Comparison of ENCODE assay signal across 8 mouse cellular contexts in genomic region chr7:28378769-28379651, GRCm38 (mm10). TPM values are rescaled to one million over a fixed set of nuclear protein-coding genes. Genes with fewer than 3 reads are reported as not detected.
DNase-seq lines count a peak whose midpoint lies in the region; ATAC-seq and TF ChIP-seq lines count a peak whose summit lies in the region.

No protein-coding gene starts in this region.

- WGBS in heart, embryonic 15.5 days: under 1% methylated on average over 53 of the region's 53 CpGs
- 1% methylated on average over 53 of the region's 53 CpGs for WGBS in liver, postnatal 0 days (ENCODE audit: insufficient replicate concordance)
- whole genome bisulfite sequencing in neural tube, embryonic 13.5 days: 1% methylated on average over 53 of the region's 53 CpGs

- H3K9me3 ChIP-seq in heart, embryonic 15.5 days (replicated peaks): no peaks in the 10 kb centered on the region
- no peaks in the 10 kb centered on the region for H3K9me3 ChIP-seq in liver, postnatal 0 days (ENCODE audit: low read length)
- no peaks in the 10 kb centered on the region for H3K9me3 ChIP-seq in neural tube, embryonic 13.5 days

- no peaks in the 10 kb centered on the region for H3K27me3 ChIP-seq in heart, embryonic 15.5 days
- H3K27me3 ChIP-seq in liver, postnatal 0 days (ENCODE audit: insufficient read depth, low read length): no peaks in the 10 kb centered on the region
- H3K27me3 ChIP-seq in neural tube, embryonic 13.5 days: peaks cover 4% of the 10 kb centered on the region; the same call in 1 of the 2 replicates

- peak overlapping the region; percentile 84 for H3K4me2 ChIP-seq in heart, embryonic 15.5 days
- peak overlapping the region; percentile 80 for H3K4me2 ChIP-seq in liver, postnatal 0 days (ENCODE audit: low read depth, low read length)
- H3K4me2 ChIP-seq in neural tube, embryonic 13.5 days: peak overlapping the region; percentile 74

- no peaks in the 10 kb centered on the region for H3K36me3 ChIP-seq in heart, embryonic 15.5 days
- H3K36me3 ChIP-seq in liver, postnatal 0 days (replicated peaks; ENCODE audit: insufficient read depth, low read length): peaks cover 14% of the 10 kb centered on the region
- no peaks in the 10 kb centered on the region for H3K36me3 ChIP-seq in neural tube, embryonic 13.5 days

- peak overlapping the region; percentile 98 for H3K27ac ChIP-seq in heart, embryonic 15.5 days
- peak overlapping the region; percentile 100 for H3K27ac ChIP-seq in liver, postnatal 0 days (ENCODE audit: low read depth)
- H3K27ac ChIP-seq in neural tube, embryonic 13.5 days (replicated peaks): peak overlapping the region; percentile 84

- TF ChIP-seq EP300 in liver, postnatal 0 days (IDR thresholded peaks at IDR 0.05; ENCODE audit: low read depth): peak; percentile 84

- peak overlapping the region; percentile 79 for H3K4me3 ChIP-seq in heart, embryonic 15.5 days
- peak overlapping the region; percentile 69 for H3K4me3 ChIP-seq in liver, postnatal 0 days (ENCODE audit: low read depth, low read length)
- peak overlapping the region; percentile 54 for H3K4me3 ChIP-seq in neural tube, embryonic 13.5 days

- TF ChIP-seq CTCF in liver, postnatal 0 days (IDR thresholded peaks at IDR 0.05; ENCODE audit: low read depth): 0 out of 2 replicates have a peak, but pooled peaks have one; percentile 11

- peak overlapping the region; percentile 86 for H3K9ac ChIP-seq in heart, embryonic 15.5 days
- H3K9ac ChIP-seq in liver, postnatal 0 days (replicated peaks): peak overlapping the region; percentile 90
- H3K9ac ChIP-seq in neural tube, embryonic 13.5 days: peak overlapping the region; percentile 82

- peak; percentile 82 for DNase-seq in c-Kit-negative CD71-positive TER-119-positive erythroid progenitor cells, embryonic 14.5 days (ENCODE audit: low read depth, low spot score)
- peak; percentile 59 for DNase-seq in fibroblast of lung, adult 2 months (ENCODE audit: low read depth)
- DNase-seq in kidney, postnatal 25 days: peak; percentile 98 to 99
- DNase-seq in liver, postnatal 0 days: peak; percentile 97
- DNase-seq in telencephalon, adult 2 months (ENCODE audit: low read depth, low spot score): peak; percentile 56

- peak; percentile 26 for ATAC-seq in CD4-positive, CD25-positive, alpha-beta regulatory T cell, adult 4 months
- ATAC-seq in heart, embryonic 15.5 days (replicated peaks; ENCODE audit: insufficient number of reproducible peaks, insufficient read depth, low FRiP score, low read depth): peak; percentile 52
- peak; percentile 44 for ATAC-seq in liver, postnatal 0 days
- peak; percentile 34; the same call in 1 of the 2 replicates for ATAC-seq in neural tube, embryonic 13.5 days (ENCODE audit: low read depth)

- peaks cover 71% of the 10 kb centered on the region for H3K4me1 ChIP-seq in heart, embryonic 15.5 days (replicated peaks)
- peaks cover 69% of the 10 kb centered on the region for H3K4me1 ChIP-seq in liver, postnatal 0 days (ENCODE audit: insufficient read depth)
- H3K4me1 ChIP-seq in neural tube, embryonic 13.5 days (replicated peaks): peaks cover 79% of the 10 kb centered on the region

RNA-seq across cellular contexts. Expression of gene Zfp36, which starts 1.0 kb away (rescaled TPM):
- 100 to 1,000 TPM; 156 to 341 TPM for polyA plus RNA-seq in CD4-positive, CD25-positive, alpha-beta regulatory T cell, adult 4 months (2017; shearing (Covaris generic))
- polyA plus RNA-seq in heart, embryonic 15.5 days (2015; fragmentation: Nextera tagmentation; extraction: Ambion mirVana): 13.6 and 14.7 TPM in 2 replicates
- polyA plus RNA-seq in liver, postnatal 0 days (2015; fragmentation: Nextera tagmentation; extraction: Ambion mirVana): 13.5 and 21.1 TPM in 2 replicates
- polyA plus RNA-seq in neural tube, embryonic 13.5 days (2015; fragmentation: Nextera tagmentation; extraction: Ambion mirVana): 4.9 and 6.5 TPM in 2 replicates

RNA-seq across cellular contexts. Expression of gene Plekhg2, which starts 6.6 kb away (rescaled TPM):
- polyA plus RNA-seq in CD4-positive, CD25-positive, alpha-beta regulatory T cell, adult 4 months (2017; shearing (Covaris generic)): 100 to 1,000 TPM in 1 of 2 experiments, 10 to 100 TPM in 1; 65.5 to 110 TPM
- 34.3 and 46.7 TPM in 2 replicates for polyA plus RNA-seq in heart, embryonic 15.5 days (2015; fragmentation: Nextera tagmentation; extraction: Ambion mirVana)
- 2.8 and 3.9 TPM in 2 replicates for polyA plus RNA-seq in liver, postnatal 0 days (2015; fragmentation: Nextera tagmentation; extraction: Ambion mirVana)
- polyA plus RNA-seq in neural tube, embryonic 13.5 days (2015; fragmentation: Nextera tagmentation; extraction: Ambion mirVana): 33.8 and 35.8 TPM in 2 replicates

RNA-seq across cellular contexts. Expression of gene Med29, which starts 13.5 kb away (rescaled TPM):
- polyA plus RNA-seq in CD4-positive, CD25-positive, alpha-beta regulatory T cell, adult 4 months (2017; shearing (Covaris generic)): 10 to 100 TPM; 25.8 to 27.5 TPM
- polyA plus RNA-seq in heart, embryonic 15.5 days (2015; fragmentation: Nextera tagmentation; extraction: Ambion mirVana): 42.0 and 45.7 TPM in 2 replicates
- polyA plus RNA-seq in liver, postnatal 0 days (2015; fragmentation: Nextera tagmentation; extraction: Ambion mirVana): 18.0 and 18.6 TPM in 2 replicates
- polyA plus RNA-seq in neural tube, embryonic 13.5 days (2015; fragmentation: Nextera tagmentation; extraction: Ambion mirVana): 35.7 and 45.4 TPM in 2 replicates

RNA-seq across cellular contexts. Expression of gene Paf1, which starts 13.7 kb away (rescaled TPM):
- 10 to 100 TPM; 55.6 to 71.0 TPM for polyA plus RNA-seq in CD4-positive, CD25-positive, alpha-beta regulatory T cell, adult 4 months (2017; shearing (Covaris generic))
- 66.8 and 73.0 TPM in 2 replicates for polyA plus RNA-seq in heart, embryonic 15.5 days (2015; fragmentation: Nextera tagmentation; extraction: Ambion mirVana)
- 16.9 and 21.1 TPM in 2 replicates for polyA plus RNA-seq in liver, postnatal 0 days (2015; fragmentation: Nextera tagmentation; extraction: Ambion mirVana)
- 99.8 and 103 TPM in 2 replicates for polyA plus RNA-seq in neural tube, embryonic 13.5 days (2015; fragmentation: Nextera tagmentation; extraction: Ambion mirVana)

RNA-seq across cellular contexts. Expression of gene Rps16, which starts 28.6 kb away (rescaled TPM):
- polyA plus RNA-seq in CD4-positive, CD25-positive, alpha-beta regulatory T cell, adult 4 months (2017; shearing (Covaris generic)): 1,000 to 10,000 TPM; 1,259 to 1,457 TPM
- 534 and 573 TPM in 2 replicates for polyA plus RNA-seq in heart, embryonic 15.5 days (2015; fragmentation: Nextera tagmentation; extraction: Ambion mirVana)
- polyA plus RNA-seq in liver, postnatal 0 days (2015; fragmentation: Nextera tagmentation; extraction: Ambion mirVana): 653 and 673 TPM in 2 replicates
- polyA plus RNA-seq in neural tube, embryonic 13.5 days (2015; fragmentation: Nextera tagmentation; extraction: Ambion mirVana): 533 and 537 TPM in 2 replicates

Comparison
In these comparisons a context has a peak if more than half of its experiments do, and no peak if none do; other contexts are left out.
1. Peak in every context shown above with its lines: DNase-seq, ATAC-seq, H3K4me3 ChIP-seq and H3K27ac ChIP-seq.